Mouse (Mus musculus) lung, embryonic 14.5 days (tissue): ENCODE measurements around the gene Poldip2. TPM values are rescaled to one million over a fixed set of nuclear protein-coding genes. Genes with fewer than 3 reads are reported as not detected.
"Not testable (repeated sequence)": the region's sequence is repeated elsewhere in the genome, so short reads cannot be mapped to it uniquely, and the experiment has no call there.

ENCODE experiments used
- ATAC-seq: fragments of 200-750 bp; cut with Nextera tagmentation; 2 replicates; pipeline ENCODE4 v1.8.0; 2017; ENCODE audit warnings: mild to moderate bottlenecking, moderate TSS enrichment, moderate library complexity; ENCODE audit not compliant: insufficient read depth
- DNase-seq: peaks from one replicate; pipeline ENCODE4 v3.0.0-alpha.2; 2015
- H3K27ac ChIP-seq: fragments of 300-500 bp; sonication (generic); 2 replicates; pipeline ENCODE4 v1.5.1; 2014; ENCODE audit warnings: low read depth, mild to moderate bottlenecking, moderate library complexity
- H3K27me3 ChIP-seq: fragments of 300-500 bp; sonication (generic); 2 replicates; pipeline ENCODE4 v1.6.1; 2014; ENCODE audit warnings: low read length, control low read depth; ENCODE audit not compliant: insufficient read depth
- H3K36me3 ChIP-seq: fragments of 300-500 bp; sonication (generic); 2 replicates; pipeline ENCODE4 v1.6.1; 2014; ENCODE audit warnings: control low read depth; ENCODE audit not compliant: insufficient read depth
- H3K4me1 ChIP-seq: fragments of 300-500 bp; sonication (generic); 2 replicates; pipeline ENCODE4 v1.6.1; 2014; ENCODE audit warnings: antibody characterized with exemption, control low read depth; ENCODE audit not compliant: insufficient read depth
- H3K4me2 ChIP-seq: fragments of 300-500 bp; sonication (generic); 2 replicates; pipeline ENCODE4 v1.6.1; 2014; ENCODE audit warnings: mild to moderate bottlenecking
- H3K4me3 ChIP-seq: fragments of 300-500 bp; sonication (generic); 2 replicates; pipeline ENCODE4 v1.5.1; 2014; ENCODE audit warnings: low read depth, low read length
- H3K9ac ChIP-seq: fragments of 300-500 bp; sonication (generic); 2 replicates; pipeline ENCODE4 v1.6.1; 2014
- H3K9me3 ChIP-seq: fragments of 300-500 bp; sonication (generic); 2 replicates; pipeline ENCODE4 v1.6.1; 2016; ENCODE audit warnings: low read depth, low read length, control low read depth
- CTCF ChIP-seq: IDR thresholded peaks from 2 replicates; pipeline ENCODE4 v1.5.1; 2016; ENCODE audit warnings: antibody characterized with exemption, low read depth
- WGBS: fragments of 180-500 bp; shearing (Covaris S2); extraction: QIAGEN DNeasy Blood & Tissue Kit; methylation state at CpG from one replicate; pipeline ENCODE4 v1.1.7; 2014; 5-methylcytosine and 5-hydroxymethylcytosine counted together
- polyA plus RNA-seq: library from polyadenylated mRNA; unstranded; fragments of >200 nt; fragmentation: Nextera tagmentation; extraction: Ambion mirVana; gene quantifications from 2 replicates; pipeline ENCODE4 v1.2.1, GENCODE M21; 2014

Gene Poldip2
- polyA plus RNA-seq, 1 experiment from 2014 or later, result 148 TPM

DNA sequence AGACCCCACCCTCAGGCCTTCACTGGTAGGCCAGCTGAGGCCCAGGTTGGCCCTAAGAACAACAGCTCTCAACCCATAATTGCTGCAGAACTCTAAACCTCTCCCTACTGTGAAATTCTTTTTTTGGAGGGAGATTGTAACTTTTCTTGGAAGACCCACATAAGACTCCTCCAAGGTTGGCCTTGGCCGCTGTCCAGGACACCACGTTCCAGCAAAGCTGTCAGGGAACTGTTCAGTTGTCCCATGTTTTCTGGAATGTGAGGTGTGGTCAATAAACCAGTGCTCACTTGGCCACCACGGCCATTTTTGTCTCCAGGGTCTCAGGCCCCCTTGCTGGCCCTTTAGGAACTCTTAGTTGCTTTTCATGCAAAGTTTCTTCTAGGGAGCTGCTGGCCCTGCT is 9.9 kb downstream of the Poldip2 start:
- Histone ChIP-seq H3K9me3 (no peaks in the 10 kb centered on the region), H3K27ac (no peak overlapping the region), H3K4me3 (no peak overlapping the region), H3K27me3 (no peaks in the 10 kb centered on the region), H3K36me3 (peaks cover 95% of the 10 kb centered on the region), H3K4me2 (no peak overlapping the region), H3K9ac (no peak overlapping the region), H3K4me1 (no peaks in the 10 kb centered on the region)
- ATAC-seq (no peak), DNase-seq (no peak)
- 81% methylated on average over 3 of the region's 3 CpGs for WGBS
- TF ChIP-seq CTCF, result no peak

DNA sequence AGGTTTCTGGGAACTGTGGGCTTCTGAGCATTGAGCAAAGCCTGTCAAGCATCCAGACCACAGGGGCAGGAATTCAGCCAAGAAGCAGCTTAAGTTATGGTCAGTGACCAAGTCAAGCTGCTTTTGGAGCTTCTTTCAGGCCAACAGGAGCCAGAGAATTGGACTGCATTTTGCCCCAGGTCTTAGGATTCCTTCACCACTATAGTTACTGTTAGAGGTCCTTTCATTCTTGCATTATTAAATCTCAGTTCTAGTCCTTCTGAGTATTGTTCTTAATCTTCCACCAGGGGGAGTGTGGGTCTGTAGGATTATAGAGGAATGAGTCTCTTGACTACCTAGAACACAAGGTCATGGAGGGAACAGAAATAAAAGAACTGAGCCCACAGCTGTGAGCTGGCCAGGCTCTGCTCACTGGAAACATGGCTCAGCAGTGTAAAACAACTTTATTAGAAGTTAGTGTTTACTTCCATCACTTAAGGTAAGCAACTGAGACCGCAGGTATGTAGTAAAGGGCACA is 10.5 kb downstream of the Poldip2 start:
- 81% methylated on average over 1 of the region's 1 CpGs for WGBS
- TF ChIP-seq CTCF, result peak; percentile 49
- Histone ChIP-seq H3K4me2 (no peak overlapping the region), H3K27ac (no peak overlapping the region), H3K36me3 (peaks cover 99% of the 10 kb centered on the region), H3K27me3 (no peaks in the 10 kb centered on the region), H3K9ac (no peak overlapping the region), H3K4me1 (no peaks in the 10 kb centered on the region), H3K4me3 (no peak overlapping the region), H3K9me3 (no peaks in the 10 kb centered on the region)
- DNase-seq, result peak; percentile 47
- ATAC-seq, result no peak

DNA sequence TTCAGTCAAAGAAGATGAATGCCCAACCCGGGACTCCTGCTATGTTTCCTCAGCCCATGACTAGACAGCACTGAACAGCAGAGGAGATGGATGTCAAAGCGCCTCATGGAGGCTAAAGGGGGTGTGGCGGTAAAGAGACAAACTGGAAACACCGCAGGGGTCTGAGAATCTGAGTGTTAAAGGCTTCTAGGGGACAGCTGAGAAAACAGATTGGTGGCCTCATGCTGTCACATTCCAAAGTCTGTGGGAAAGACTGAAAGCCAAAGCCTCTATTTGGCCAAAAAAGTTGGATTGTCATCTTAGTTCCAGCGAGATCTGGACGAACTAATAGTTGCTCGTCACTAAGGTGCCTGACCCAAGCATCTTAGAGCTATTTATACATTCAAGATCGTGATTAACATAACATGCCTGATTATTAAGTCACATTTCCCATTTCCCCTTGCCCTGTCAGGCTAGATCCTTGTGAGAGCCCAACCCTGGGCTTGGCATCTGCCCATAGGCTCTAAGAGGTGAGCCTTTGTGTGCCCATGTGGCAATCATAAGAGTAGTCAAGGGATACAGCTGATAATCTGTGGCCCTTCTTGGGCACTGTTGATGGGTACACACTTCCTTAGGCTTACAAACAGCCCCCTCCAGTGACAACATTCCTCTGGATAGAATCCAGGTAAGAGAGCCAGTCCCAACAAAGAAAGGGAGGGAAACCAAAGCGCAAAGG is 11.4 kb downstream of the Poldip2 start:
- H3K27ac ChIP-seq, result no peak overlapping the region
- TF ChIP-seq CTCF, result no peak
- no peaks in the 10 kb centered on the region for H3K9me3 ChIP-seq
- peaks cover 99% of the 10 kb centered on the region for H3K36me3 ChIP-seq
- no peak overlapping the region for H3K4me2 ChIP-seq
- DNase-seq (no peak), ATAC-seq (no peak)
- no peaks in the 10 kb centered on the region for H3K4me1 ChIP-seq
- no peak overlapping the region for H3K4me3 ChIP-seq
- WGBS, result 72% methylated on average over 9 of the region's 9 CpGs
- no peaks in the 10 kb centered on the region for H3K27me3 ChIP-seq
- H3K9ac ChIP-seq, result no peak overlapping the region

DNA sequence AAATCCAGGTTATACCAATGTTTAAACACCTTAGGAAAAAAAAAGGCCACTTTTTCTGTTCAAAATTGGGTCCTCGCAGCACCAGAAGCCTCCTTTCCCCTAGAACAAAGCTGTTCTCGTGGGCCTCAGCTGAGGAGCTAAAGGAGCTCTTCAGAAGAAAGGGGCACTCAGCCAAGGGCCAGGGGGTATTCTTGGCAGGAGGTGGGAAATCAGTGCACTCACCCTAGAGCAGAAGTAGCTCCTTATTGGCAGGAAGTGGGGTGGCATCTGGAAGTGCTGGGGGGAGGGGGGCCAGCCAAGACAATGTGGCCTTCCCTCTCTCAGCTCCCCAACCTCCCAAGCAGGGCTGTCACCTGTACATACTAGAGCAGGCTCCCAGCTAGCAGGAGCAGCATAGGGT is 12.8 kb downstream of the Poldip2 start:
- Histone ChIP-seq H3K9me3 (no peaks in the 10 kb centered on the region), H3K27ac (no peak overlapping the region), H3K27me3 (no peaks in the 10 kb centered on the region), H3K4me3 (no peak overlapping the region), H3K9ac (no peak overlapping the region), H3K36me3 (peaks cover 96% of the 10 kb centered on the region), H3K4me1 (no peaks in the 10 kb centered on the region), H3K4me2 (no peak overlapping the region)
- TF ChIP-seq CTCF, result no peak
- ATAC-seq (no peak; the same call in 1 of the 2 replicates), DNase-seq (no peak)
- 76% methylated on average over 2 of the region's 2 CpGs for WGBS

DNA sequence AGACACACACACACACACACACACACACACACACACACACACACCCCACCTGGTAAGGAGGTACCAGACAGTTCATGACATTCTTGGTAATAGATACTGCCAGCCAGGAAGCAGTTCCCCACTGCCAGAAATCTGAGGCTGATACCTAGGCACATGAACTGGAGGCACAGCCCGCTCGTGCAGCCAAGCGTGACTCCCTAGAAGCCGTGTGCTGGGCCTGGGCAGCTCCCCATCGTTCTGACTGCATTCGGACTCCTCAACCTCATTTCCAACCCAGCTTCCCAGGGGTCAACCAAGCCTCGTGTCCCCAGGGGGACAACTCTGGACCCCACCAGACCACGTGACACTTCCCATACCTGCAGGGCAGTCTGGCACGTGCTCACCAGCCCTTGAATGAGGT is 16.7 kb downstream of the Poldip2 start:
- H3K4me1 ChIP-seq, result no peaks in the 10 kb centered on the region
- no peaks in the 10 kb centered on the region for H3K9me3 ChIP-seq
- no peak overlapping the region for H3K27ac ChIP-seq
- no peaks in the 10 kb centered on the region for H3K27me3 ChIP-seq
- no peak for TF ChIP-seq CTCF
- no peak overlapping the region for H3K4me2 ChIP-seq
- WGBS, result 89% methylated on average over 9 of the region's 9 CpGs
- no peak overlapping the region for H3K9ac ChIP-seq
- peaks cover 69% of the 10 kb centered on the region for H3K36me3 ChIP-seq
- ATAC-seq (no peak), DNase-seq (no peak)
- no peak overlapping the region for H3K4me3 ChIP-seq

DNA sequence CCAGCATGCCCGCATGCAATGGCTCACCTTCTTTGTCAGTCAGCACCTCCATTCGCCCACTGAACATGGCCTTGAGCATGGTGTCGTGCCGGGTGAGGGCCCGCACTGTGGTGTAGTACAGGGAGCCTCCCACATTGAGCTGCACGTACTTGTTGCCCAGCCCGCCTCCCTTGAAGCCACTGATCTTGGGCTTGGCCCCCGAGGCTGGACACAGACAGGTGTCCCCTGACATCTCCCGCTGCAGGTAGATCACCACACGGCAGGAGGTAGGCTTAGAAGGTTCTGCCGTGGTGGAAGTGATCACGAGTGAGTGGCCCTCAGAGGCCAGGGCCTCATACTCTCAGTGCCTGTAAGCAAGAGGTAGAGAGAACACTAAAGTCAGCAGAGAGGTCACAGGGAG is 18.0 kb downstream of the Poldip2 start:
- peaks cover 56% of the 10 kb centered on the region for H3K36me3 ChIP-seq
- ATAC-seq (no peak), DNase-seq (no peak)
- H3K27ac ChIP-seq, result no peak overlapping the region
- H3K9me3 ChIP-seq, result no peaks in the 10 kb centered on the region
- no peak overlapping the region for H3K9ac ChIP-seq
- no peak overlapping the region for H3K4me3 ChIP-seq
- 0 out of 2 replicates have a peak, but pooled peaks cover 5% of the 10 kb centered on the region for H3K4me1 ChIP-seq
- TF ChIP-seq CTCF, result no peak
- H3K4me2 ChIP-seq, result no peak overlapping the region
- H3K27me3 ChIP-seq, result no peaks in the 10 kb centered on the region
- WGBS, result 81% methylated on average over 12 of the region's 12 CpGs

DNA sequence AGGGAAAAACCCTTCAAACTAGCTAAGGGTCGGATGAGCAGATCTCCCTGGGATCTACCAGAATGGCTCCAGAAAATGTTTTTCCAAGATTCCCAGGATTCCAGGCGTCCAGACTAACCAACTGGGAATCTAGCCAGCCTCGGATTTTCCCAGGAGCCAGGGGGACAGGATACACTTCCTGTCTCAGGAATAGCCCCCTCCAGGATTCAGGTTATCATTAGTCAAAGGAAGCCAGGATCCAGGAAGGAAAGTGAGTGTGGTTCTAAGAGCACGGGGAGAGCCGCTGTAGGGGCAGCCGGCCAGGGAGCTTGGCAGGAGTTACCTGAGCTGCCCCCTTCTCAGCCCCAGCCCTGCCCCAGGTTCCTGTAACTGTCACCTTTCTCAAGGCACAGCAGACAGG is 19.1 kb downstream of the Poldip2 start:
- 53% methylated on average over 6 of the region's 6 CpGs for WGBS
- Histone ChIP-seq H3K4me2 (peak overlapping the region; percentile 23; the same call in 1 of the 2 replicates), H3K27me3 (no peaks in the 10 kb centered on the region), H3K4me1 (0 out of 2 replicates have a peak, but pooled peaks cover 5% of the 10 kb centered on the region), H3K9me3 (no peaks in the 10 kb centered on the region), H3K4me3 (no peak overlapping the region), H3K27ac (0 out of 2 replicates have a peak overlapping the region, but pooled peaks have one; percentile 36), H3K36me3 (peaks cover 46% of the 10 kb centered on the region), H3K9ac (no peak overlapping the region; the same call in 1 of the 2 replicates)
- no peak for TF ChIP-seq CTCF
- ATAC-seq (no peak), DNase-seq (peak; percentile 74)

DNA sequence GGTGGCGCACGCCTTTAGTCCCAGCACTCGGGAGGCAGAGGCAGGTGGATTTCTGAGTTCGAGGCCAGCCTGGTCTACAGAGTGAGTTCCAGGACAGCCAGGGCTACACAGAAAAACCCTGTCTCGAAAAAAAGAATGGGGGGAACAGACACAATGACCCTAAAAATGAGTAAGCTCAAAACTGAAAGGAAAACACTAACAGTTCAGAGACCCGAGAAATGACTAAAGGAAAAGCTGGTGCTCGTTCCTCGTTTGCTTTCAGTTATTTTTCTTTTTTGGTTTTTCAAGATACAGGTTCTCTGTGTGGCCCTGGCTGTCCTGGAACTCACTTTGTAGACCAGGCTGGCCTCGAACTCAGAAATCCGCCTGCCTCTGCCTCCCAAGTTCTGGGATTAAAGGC is 19.5 kb downstream of the Poldip2 start:
- H3K9me3 ChIP-seq, H3K9ac ChIP-seq, H3K4me1 ChIP-seq, H3K27me3 ChIP-seq, ATAC-seq, H3K27ac ChIP-seq, H3K4me2 ChIP-seq, H3K4me3 ChIP-seq, DNase-seq: not testable (repeated sequence)
- peaks cover 41% of the 10 kb centered on the region for H3K36me3 ChIP-seq
- WGBS, result 86% methylated on average over 10 of the region's 10 CpGs
